Mouse (Mus musculus) ovary, postnatal 14 days (tissue): ENCODE data around the gene Isx.

ENCODE experiments used
- DNase-seq: peaks from one replicate; pipeline ENCODE4 v3.0.0; 2022; ENCODE audit warnings: low spot score

Gene Isx

DNA sequence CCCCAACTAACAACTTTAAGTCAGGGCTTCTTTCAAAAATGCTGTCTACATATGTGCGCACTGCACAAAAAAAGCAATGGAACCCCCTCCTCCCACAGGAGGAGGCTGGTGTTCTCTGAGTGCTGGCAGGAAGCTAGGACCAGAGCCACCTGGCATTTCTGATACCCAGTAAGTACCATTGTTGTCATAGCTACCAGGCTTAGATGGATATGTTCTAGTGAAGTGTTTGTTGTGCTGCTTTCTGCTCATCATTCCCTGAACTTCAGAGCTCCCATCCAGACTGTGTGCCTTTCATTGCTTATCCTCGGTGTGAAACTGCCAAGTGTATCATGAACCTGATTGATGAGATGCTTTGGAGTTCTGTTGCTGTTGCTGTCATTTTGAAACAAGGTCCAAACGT lies 26.8 kb downstream of the Isx start:
- DNase-seq: no peak

DNA sequence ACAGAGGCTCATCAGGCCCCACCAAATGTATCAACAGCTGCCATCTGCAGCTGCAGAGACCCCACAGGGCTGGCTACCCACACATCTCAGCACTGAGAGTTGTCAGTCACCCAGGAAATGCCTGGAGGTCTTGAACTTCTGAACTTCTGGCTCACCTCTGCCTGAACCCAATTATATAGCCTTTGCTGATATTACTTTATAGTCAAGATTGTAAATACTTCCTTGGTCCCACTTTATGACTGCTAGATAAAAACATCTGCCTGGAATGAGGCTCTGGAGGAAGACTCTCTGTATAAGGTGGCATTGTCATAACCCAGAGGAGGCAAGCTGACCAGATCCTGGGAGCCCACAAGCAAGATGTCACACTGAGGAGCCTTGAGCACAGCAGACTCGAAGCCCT lies 28.8 kb downstream of the Isx start:
- DNase-seq: no peak

DNA sequence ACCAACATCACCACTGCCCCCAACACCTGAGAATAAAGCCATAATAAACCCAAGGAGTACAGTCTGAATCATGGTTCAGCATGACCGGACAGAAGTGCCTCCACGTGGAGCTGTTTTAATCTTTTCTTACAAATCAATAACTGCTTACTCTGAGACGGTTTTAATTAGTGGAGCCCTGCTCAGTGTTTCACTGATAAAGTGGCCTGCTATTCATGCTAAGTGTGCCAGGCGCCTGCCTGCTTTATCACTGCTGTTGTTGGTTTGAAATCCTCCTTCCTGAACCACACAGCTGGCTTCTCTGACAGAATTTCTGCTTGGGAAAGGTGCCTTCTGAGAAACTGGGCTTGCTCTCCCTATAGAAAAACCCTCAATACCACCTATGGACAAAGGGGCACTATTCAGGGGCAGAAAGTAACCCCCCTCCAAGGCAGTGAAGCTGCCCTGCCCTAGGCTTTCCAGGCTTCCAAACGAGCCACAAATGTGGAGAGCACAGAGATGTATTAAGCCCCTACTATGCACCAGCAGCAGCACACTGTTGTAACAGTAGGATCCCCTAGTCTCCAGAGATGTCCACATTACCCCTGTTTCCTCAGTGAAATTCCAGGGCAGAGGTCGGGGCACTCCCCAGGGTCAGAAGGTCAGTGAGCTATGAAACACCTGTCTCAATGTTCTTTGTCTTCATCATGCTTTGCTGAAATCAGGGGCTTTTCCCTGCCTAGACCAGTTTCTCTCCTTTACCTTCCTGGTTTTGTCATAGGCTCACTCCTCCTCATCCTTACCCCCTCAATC lies 30.3 kb downstream of the Isx start:
- DNase-seq: no peak

- DNase-seq: no peak
Observed at GRCm38 (mm10) chr8:74906333-74906732, 33.4 kb downstream of the Isx start.

GRCm38 (mm10) chr8:74910708-74911107 lies 37.7 kb downstream of the Isx start:
- DNase-seq: no peak

DNA sequence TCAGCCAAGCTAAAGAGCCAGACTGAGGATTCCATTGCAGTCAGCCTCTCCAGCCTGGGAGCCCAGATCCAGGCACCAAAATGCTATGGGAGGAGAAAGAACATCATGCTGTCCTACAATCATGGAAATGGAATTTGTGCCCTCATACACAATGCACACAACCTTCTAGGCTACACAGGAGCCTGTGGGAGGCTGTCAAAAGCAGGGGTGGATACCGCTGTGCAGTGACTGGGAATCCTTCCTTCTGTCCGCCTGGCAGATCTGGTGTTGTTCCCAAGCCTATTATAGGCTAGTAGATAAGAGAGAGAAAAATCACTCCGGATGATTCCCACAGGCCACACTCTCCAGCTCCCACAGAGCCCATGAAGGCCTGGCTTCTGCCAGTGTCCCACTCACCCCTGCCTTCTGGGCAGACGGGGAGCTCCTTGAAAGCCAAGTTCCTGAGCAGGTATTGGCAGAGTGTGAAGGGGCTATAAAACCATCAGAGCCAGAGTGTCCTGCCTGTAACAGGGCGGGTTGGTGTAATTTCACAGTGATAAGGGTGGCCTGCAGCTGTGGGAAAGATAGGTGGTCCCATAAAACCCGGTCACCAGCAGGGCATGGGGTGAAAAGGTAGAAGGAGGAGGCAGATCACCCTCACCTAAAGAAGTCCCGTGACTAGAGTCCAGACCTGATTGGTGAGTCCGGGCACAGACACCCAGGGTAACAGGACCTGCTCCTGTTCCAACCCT lies 47.9 kb downstream of the Isx start:
- DNase-seq: no peak

- DNase-seq: no peak
Observed at GRCm38 (mm10) chr8:74921882-74922518, 49.0 kb downstream of the Isx start.

DNA sequence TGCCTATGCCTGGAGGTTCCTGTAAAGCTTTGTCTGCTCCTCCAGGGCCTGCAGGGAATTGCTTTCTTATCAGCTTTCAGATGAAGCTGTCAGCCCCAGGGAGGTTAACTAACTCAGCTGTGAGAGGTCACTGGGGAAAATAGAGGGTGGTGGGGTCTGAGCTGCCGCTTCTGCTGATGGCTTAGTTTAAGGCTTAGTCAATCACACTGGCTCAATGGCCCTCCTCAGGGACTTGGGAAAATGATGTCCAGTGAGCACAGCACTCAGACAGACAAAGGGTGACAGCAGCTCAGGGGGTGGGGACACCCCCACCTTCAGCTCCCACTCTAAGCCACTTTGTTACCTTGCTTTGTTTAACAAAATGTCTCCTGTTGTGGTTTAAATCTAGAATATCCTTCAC lies 55.0 kb downstream of the Isx start:
- DNase-seq: no peak

DNA sequence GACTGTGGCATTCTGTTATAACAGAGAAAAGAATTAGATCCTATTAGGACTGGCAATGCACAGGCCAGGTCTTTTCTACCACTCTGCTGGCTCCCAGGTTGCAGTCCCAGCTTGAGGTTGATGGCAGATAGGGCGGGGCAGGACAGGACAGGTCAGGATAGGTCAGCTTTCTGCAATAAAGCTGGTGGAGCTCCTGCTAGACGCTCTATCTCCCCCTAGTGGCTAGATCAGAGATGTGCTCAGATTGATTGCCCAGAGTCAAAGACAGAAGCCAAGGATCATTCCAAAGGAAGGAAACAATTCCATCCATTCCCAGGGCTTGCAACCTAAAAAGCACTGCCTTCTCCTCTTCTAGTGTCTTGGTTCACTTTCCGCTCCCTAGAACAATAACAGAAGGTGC lies 57.8 kb downstream of the Isx start:
- peak; percentile 4 for DNase-seq

DNA sequence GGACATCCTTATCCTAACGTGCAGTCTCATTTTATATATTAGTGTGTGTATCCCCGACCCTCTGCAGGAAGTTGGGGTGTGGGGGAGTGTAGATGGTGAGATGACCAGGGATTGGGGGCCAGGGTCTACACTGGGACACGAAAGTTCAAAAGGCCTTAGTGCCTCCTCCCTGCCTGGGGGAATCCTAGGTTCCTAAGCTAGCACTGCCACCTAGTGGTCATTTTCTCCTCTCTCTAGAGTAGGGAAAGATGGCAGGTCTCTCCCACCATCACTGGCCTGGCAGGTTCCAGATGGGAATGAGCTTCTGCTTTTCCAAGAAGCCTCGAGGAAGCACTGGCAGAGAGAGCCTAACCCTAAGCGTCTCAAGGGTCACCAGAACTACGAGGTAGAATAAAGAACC lies 62.3 kb downstream of the Isx start:
- peak; percentile 48 for DNase-seq

- DNase-seq: no peak
Observed at GRCm38 (mm10) chr8:74936656-74937055, 63.7 kb downstream of the Isx start.

DNA sequence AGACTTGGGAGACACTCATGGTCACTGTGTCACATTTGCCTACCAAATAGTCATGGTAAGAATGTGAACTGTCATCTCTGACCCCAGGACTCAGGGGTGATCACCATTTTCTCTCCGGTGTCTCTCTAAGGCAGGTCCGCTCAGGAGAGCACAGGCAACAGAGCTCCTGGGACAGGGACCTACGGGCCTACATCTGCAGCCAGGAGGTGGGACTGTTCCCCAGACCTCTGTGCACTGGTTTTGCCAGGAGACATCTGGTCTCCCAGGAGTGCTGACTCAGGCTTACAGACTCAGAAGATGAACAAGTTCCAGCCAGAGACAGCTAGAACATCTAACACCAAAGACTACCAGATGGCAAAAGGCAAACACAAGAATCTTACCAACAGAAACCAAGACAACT lies 69.1 kb downstream of the Isx start:
- no peak for DNase-seq
